Mouse (Mus musculus): ENCODE measurements around the gene Ccdc138. TPM values are rescaled to one million over a fixed set of nuclear protein-coding genes. Genes with fewer than 3 reads are reported as not detected.

Gene Ccdc138
- polyA plus RNA-seq, 1 experiment = 19.3 TPM

GRCm38 (mm10) chr10:58478071-58478578 is 19.6 kb upstream of the Ccdc138 start:
- Histone ChIP-seq H3K36me3 (ENCODE audit: control insufficient read depth, insufficient read depth, low read length, poor library complexity, severe bottlenecking) (peaks cover 59% of the 10 kb centered on the region), H3K4me3 (ENCODE audit: low read depth, low read length) (no peak overlapping the region)
- TF ChIP-seq EP300 (IDR thresholded peaks at IDR 0.05; ENCODE audit: insufficient read depth, low read depth, low read length) = no peak
- TF ChIP-seq POLR2A (IDR thresholded peaks at IDR 0.05; ENCODE audit: insufficient read depth, low read length) = no peak
- TF ChIP-seq CTCF (IDR thresholded peaks at IDR 0.05; ENCODE audit: low read depth, low read length) = no peak

GRCm38 (mm10) chr10:58479954-58480490 is 17.7 kb upstream of the Ccdc138 start:
- peaks cover 64% of the 10 kb centered on the region for H3K36me3 ChIP-seq (ENCODE audit: control insufficient read depth, insufficient read depth, low read length, poor library complexity, severe bottlenecking)

More at GRCm38 (mm10) chr10:58478071-58478578, 19.6 kb upstream of the Ccdc138 start:
- no peaks in the 10 kb centered on the region for H3K9me3 ChIP-seq (replicated peaks; ENCODE audit: control insufficient read depth, insufficient read depth, low read length, poor library complexity, severe bottlenecking)
- no peaks in the 10 kb centered on the region for H3K27me3 ChIP-seq (ENCODE audit: control insufficient read depth, insufficient read depth, low read length, poor library complexity, severe bottlenecking)
- no peaks in the 10 kb centered on the region for H3K4me1 ChIP-seq (ENCODE audit: control insufficient read depth, insufficient read depth, low read length)
- no peak overlapping the region for H3K27ac ChIP-seq (ENCODE audit: insufficient read depth, low read length)
- H3K9ac ChIP-seq (ENCODE audit: low read depth, poor library complexity, severe bottlenecking) = no peak overlapping the region

GRCm38 (mm10) chr10:58491031-58491430 is 6.7 kb upstream of the Ccdc138 start:
- H3K9me3 ChIP-seq (replicated peaks; ENCODE audit: control insufficient read depth, insufficient read depth, low read length, poor library complexity, severe bottlenecking) = no peaks in the 10 kb centered on the region
- no peak overlapping the region for H3K27ac ChIP-seq (ENCODE audit: insufficient read depth, low read length)
- H3K36me3 ChIP-seq (ENCODE audit: control insufficient read depth, insufficient read depth, low read length, poor library complexity, severe bottlenecking) = peaks cover 36% of the 10 kb centered on the region
- TF ChIP-seq CTCF (IDR thresholded peaks at IDR 0.05; ENCODE audit: low read depth, low read length) (no peak), POLR2A (IDR thresholded peaks at IDR 0.05; ENCODE audit: insufficient read depth, low read length) (no peak), EP300 (IDR thresholded peaks at IDR 0.05; ENCODE audit: insufficient read depth, low read depth, low read length) (no peak)
- H3K4me1 ChIP-seq (ENCODE audit: control insufficient read depth, insufficient read depth, low read length) = no peaks in the 10 kb centered on the region
- no peaks in the 10 kb centered on the region for H3K27me3 ChIP-seq (ENCODE audit: control insufficient read depth, insufficient read depth, low read length, poor library complexity, severe bottlenecking)
- H3K4me3 ChIP-seq (ENCODE audit: low read depth, low read length) = no peak overlapping the region
- no peak overlapping the region for H3K9ac ChIP-seq (ENCODE audit: low read depth, poor library complexity, severe bottlenecking)

More at GRCm38 (mm10) chr10:58479954-58480490, 17.7 kb upstream of the Ccdc138 start:
- TF ChIP-seq POLR2A (IDR thresholded peaks at IDR 0.05; ENCODE audit: insufficient read depth, low read length) (no peak), EP300 (IDR thresholded peaks at IDR 0.05; ENCODE audit: insufficient read depth, low read depth, low read length) (no peak), CTCF (IDR thresholded peaks at IDR 0.05; ENCODE audit: low read depth, low read length) (no peak)
- Histone ChIP-seq H3K9me3 (replicated peaks; ENCODE audit: control insufficient read depth, insufficient read depth, low read length, poor library complexity, severe bottlenecking) (no peaks in the 10 kb centered on the region), H3K4me1 (ENCODE audit: control insufficient read depth, insufficient read depth, low read length) (no peaks in the 10 kb centered on the region), H3K27ac (ENCODE audit: insufficient read depth, low read length) (no peak overlapping the region), H3K4me3 (ENCODE audit: low read depth, low read length) (no peak overlapping the region), H3K9ac (ENCODE audit: low read depth, poor library complexity, severe bottlenecking) (no peak overlapping the region), H3K27me3 (ENCODE audit: control insufficient read depth, insufficient read depth, low read length, poor library complexity, severe bottlenecking) (no peaks in the 10 kb centered on the region)

- Histone ChIP-seq H3K9me3 (replicated peaks; ENCODE audit: control insufficient read depth, insufficient read depth, low read length, poor library complexity, severe bottlenecking) (no peaks in the 10 kb centered on the region), H3K4me1 (ENCODE audit: control insufficient read depth, insufficient read depth, low read length) (peaks cover 2% of the 10 kb centered on the region), H3K4me3 (ENCODE audit: low read depth, low read length) (no peak overlapping the region), H3K27ac (ENCODE audit: insufficient read depth, low read length) (no peak overlapping the region), H3K27me3 (ENCODE audit: control insufficient read depth, insufficient read depth, low read length, poor library complexity, severe bottlenecking) (no peaks in the 10 kb centered on the region), H3K36me3 (ENCODE audit: control insufficient read depth, insufficient read depth, low read length, poor library complexity, severe bottlenecking) (peaks cover 29% of the 10 kb centered on the region), H3K9ac (ENCODE audit: low read depth, poor library complexity, severe bottlenecking) (no peak overlapping the region)
- TF ChIP-seq EP300 (IDR thresholded peaks at IDR 0.05; ENCODE audit: insufficient read depth, low read depth, low read length) (no peak), CTCF (IDR thresholded peaks at IDR 0.05; ENCODE audit: low read depth, low read length) (no peak), POLR2A (IDR thresholded peaks at IDR 0.05; ENCODE audit: insufficient read depth, low read length) (no peak)
These were observed 2.1 kb upstream of the Ccdc138 start for GRCm38 (mm10) chr10:58495637-58496036.

GRCm38 (mm10) chr10:58496732-58497131 is 1.0 kb upstream of the Ccdc138 start:
- H3K9ac ChIP-seq (ENCODE audit: low read depth, poor library complexity, severe bottlenecking) = peak overlapping the region; percentile 77

GRCm38 (mm10) chr10:58498516-58498915 is 768 bp downstream of the Ccdc138 start:
- Histone ChIP-seq H3K27ac (ENCODE audit: insufficient read depth, low read length) (0 out of 2 replicates have a peak overlapping the region, but pooled peaks have one; percentile 1), H3K9me3 (replicated peaks; ENCODE audit: control insufficient read depth, insufficient read depth, low read length, poor library complexity, severe bottlenecking) (no peaks in the 10 kb centered on the region), H3K4me1 (ENCODE audit: control insufficient read depth, insufficient read depth, low read length) (peaks cover 2% of the 10 kb centered on the region), H3K4me3 (ENCODE audit: low read depth, low read length) (peak overlapping the region; percentile 79), H3K36me3 (ENCODE audit: control insufficient read depth, insufficient read depth, low read length, poor library complexity, severe bottlenecking) (peaks cover 3% of the 10 kb centered on the region), H3K9ac (ENCODE audit: low read depth, poor library complexity, severe bottlenecking) (peak overlapping the region; percentile 40), H3K27me3 (ENCODE audit: control insufficient read depth, insufficient read depth, low read length, poor library complexity, severe bottlenecking) (no peaks in the 10 kb centered on the region)
- TF ChIP-seq CTCF (IDR thresholded peaks at IDR 0.05; ENCODE audit: low read depth, low read length) (no peak), POLR2A (IDR thresholded peaks at IDR 0.05; ENCODE audit: insufficient read depth, low read length) (no peak), EP300 (IDR thresholded peaks at IDR 0.05; ENCODE audit: insufficient read depth, low read depth, low read length) (no peak)

More at GRCm38 (mm10) chr10:58496732-58497131, 1.0 kb upstream of the Ccdc138 start:
- Histone ChIP-seq H3K9me3 (replicated peaks; ENCODE audit: control insufficient read depth, insufficient read depth, low read length, poor library complexity, severe bottlenecking) (no peaks in the 10 kb centered on the region), H3K27me3 (ENCODE audit: control insufficient read depth, insufficient read depth, low read length, poor library complexity, severe bottlenecking) (no peaks in the 10 kb centered on the region), H3K4me1 (ENCODE audit: control insufficient read depth, insufficient read depth, low read length) (peaks cover 2% of the 10 kb centered on the region), H3K27ac (ENCODE audit: insufficient read depth, low read length) (peak overlapping the region; percentile 59; the same call in 1 of the 2 replicates), H3K36me3 (ENCODE audit: control insufficient read depth, insufficient read depth, low read length, poor library complexity, severe bottlenecking) (peaks cover 18% of the 10 kb centered on the region), H3K4me3 (ENCODE audit: low read depth, low read length) (peak overlapping the region; percentile 79)
- TF ChIP-seq POLR2A (IDR thresholded peaks at IDR 0.05; ENCODE audit: insufficient read depth, low read length) (no peak), EP300 (IDR thresholded peaks at IDR 0.05; ENCODE audit: insufficient read depth, low read depth, low read length) (no peak)
